Mouse (Mus musculus): Measurements from ENCODE around the gene A930018P22Rik.

A930018P22Rik gene

GRCm38 (mm10) chr2:104163978-104164487 is 41.5 kb downstream of the A930018P22Rik start:
- no peak for DNase-seq

GRCm38 (mm10) chr2:104165631-104166030 is 43.1 kb downstream of the A930018P22Rik start:
- no peak for DNase-seq

DNA sequence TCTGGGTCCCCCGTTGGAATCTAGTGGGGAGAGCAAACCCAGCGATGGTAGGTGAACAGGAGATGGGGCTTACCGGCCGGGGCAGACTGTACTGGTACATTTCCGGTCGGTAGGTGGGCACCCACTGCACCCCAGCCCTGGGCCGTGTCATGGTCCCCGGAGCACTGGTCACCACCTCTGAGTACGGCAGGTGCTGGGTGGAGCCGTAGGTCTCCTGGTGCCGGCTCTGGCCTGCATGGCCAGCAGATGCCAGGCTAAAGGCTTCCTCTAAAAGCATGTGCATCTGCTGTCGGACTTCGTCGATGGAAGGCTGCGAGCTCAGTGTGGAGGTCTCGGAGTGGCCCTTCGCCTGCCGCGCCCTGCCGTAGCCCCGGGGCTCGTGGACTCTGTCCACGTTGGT is 45.2 kb downstream of the A930018P22Rik start:
- DNase-seq, result no peak

DNA sequence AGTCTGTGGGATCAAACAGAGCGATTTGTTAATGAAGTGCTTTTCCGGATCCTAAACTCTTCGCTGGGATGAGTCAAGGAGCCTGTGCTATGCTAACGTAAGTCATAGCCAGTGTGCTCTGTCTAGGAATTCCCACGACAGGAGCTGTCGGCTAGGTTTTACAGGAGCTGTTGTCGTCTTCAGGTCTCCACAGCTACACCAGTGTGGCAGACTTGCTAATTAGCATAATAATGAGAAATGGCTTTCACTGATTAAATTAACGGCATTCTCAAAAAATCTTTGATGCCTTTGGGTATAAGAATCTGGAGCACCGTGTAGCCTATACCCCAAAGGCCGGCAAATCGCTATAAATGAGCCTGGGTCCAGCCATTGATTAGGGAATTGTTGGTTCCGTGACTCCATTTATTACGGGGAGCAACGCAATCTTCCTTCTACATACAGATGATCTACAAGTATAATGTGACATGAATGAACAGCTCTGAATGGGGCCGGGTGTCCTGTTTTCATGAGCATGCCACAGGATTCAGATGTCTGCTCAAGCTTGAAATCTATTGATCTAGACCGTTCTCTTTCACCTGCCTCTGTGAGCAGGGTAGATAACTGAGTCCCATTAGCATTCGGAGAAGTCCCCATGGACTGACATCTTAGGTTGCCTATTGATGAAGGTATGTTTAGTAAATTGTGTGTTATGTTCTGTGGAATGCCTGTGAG is 45.8 kb downstream of the A930018P22Rik start:
- no peak for DNase-seq

GRCm38 (mm10) chr2:104172695-104173348 is 50.3 kb downstream of the A930018P22Rik start:
- no peak for DNase-seq

- no peak for DNase-seq
Measured at GRCm38 (mm10) chr2:104173431-104173830, 50.9 kb downstream of the A930018P22Rik start.

All from cerebellum, adult 9-10 months (tissue).